Mouse (Mus musculus): ENCODE data around the gene Dusp1.

The Dusp1 gene

GRCm38 (mm10) chr17:26561651-26562181 is at the start of gene Dusp1:
Dusp1 (minus strand) TSS chr17:26562128.
- no peak for DNase-seq (ENCODE audit: low read depth, low spot score)

- DNase-seq (ENCODE audit: low read depth, low spot score) = no peak
Measured at GRCm38 (mm10) chr17:26611328-26611727, 49.4 kb upstream of the Dusp1 start.

GRCm38 (mm10) chr17:26609820-26610219 is 47.9 kb upstream of the Dusp1 start:
- no peak for DNase-seq (ENCODE audit: low read depth, low spot score)

- no peak for DNase-seq (ENCODE audit: low read depth, low spot score)
Measured at GRCm38 (mm10) chr17:26608877-26609276, 46.9 kb upstream of the Dusp1 start.

GRCm38 (mm10) chr17:26608348-26608747 is 46.4 kb upstream of the Dusp1 start:
- no peak for DNase-seq (ENCODE audit: low read depth, low spot score)

- DNase-seq (ENCODE audit: low read depth, low spot score) = no peak
Measured at GRCm38 (mm10) chr17:26606516-26606915, 44.6 kb upstream of the Dusp1 start.

- DNase-seq (ENCODE audit: low read depth, low spot score) = no peak
Measured at GRCm38 (mm10) chr17:26605636-26606035, 43.7 kb upstream of the Dusp1 start.

GRCm38 (mm10) chr17:26603311-26603710 is 41.4 kb upstream of the Dusp1 start:
- DNase-seq (ENCODE audit: low read depth, low spot score) = no peak

- no peak for DNase-seq (ENCODE audit: low read depth, low spot score)
Measured at GRCm38 (mm10) chr17:26602371-26602885, 40.5 kb upstream of the Dusp1 start.

- DNase-seq (ENCODE audit: low read depth, low spot score) = no peak
Measured at GRCm38 (mm10) chr17:26601926-26602325, 40.0 kb upstream of the Dusp1 start.

- DNase-seq (ENCODE audit: low read depth, low spot score) = no peak
Measured at GRCm38 (mm10) chr17:26601514-26601913, 39.6 kb upstream of the Dusp1 start.

GRCm38 (mm10) chr17:26600913-26601447 is 39.1 kb upstream of the Dusp1 start:
- no peak for DNase-seq (ENCODE audit: low read depth, low spot score)

- DNase-seq (ENCODE audit: low read depth, low spot score) = no peak
Measured at GRCm38 (mm10) chr17:26598845-26599244, 36.9 kb upstream of the Dusp1 start.

- no peak for DNase-seq (ENCODE audit: low read depth, low spot score)
Measured at GRCm38 (mm10) chr17:26596856-26597481, 35.0 kb upstream of the Dusp1 start.

- DNase-seq (ENCODE audit: low read depth, low spot score) = no peak
Measured at GRCm38 (mm10) chr17:26596168-26596658, 34.3 kb upstream of the Dusp1 start.

- DNase-seq (ENCODE audit: low read depth, low spot score) = no peak
Measured at GRCm38 (mm10) chr17:26595448-26596167, 33.7 kb upstream of the Dusp1 start.

GRCm38 (mm10) chr17:26594958-26595357 is 33.0 kb upstream of the Dusp1 start:
- DNase-seq (ENCODE audit: low read depth, low spot score) = no peak

- no peak for DNase-seq (ENCODE audit: low read depth, low spot score)
Measured at GRCm38 (mm10) chr17:26594171-26594570, 32.2 kb upstream of the Dusp1 start.

GRCm38 (mm10) chr17:26593199-26593598 is 31.3 kb upstream of the Dusp1 start:
- DNase-seq (ENCODE audit: low read depth, low spot score) = no peak

- no peak for DNase-seq (ENCODE audit: low read depth, low spot score)
Measured at GRCm38 (mm10) chr17:26592510-26592909, 30.6 kb upstream of the Dusp1 start.

GRCm38 (mm10) chr17:26587961-26588487 is 26.1 kb upstream of the Dusp1 start:
- DNase-seq (ENCODE audit: low read depth, low spot score) = no peak

GRCm38 (mm10) chr17:26584558-26585136 is 22.7 kb upstream of the Dusp1 start:
- no peak for DNase-seq (ENCODE audit: low read depth, low spot score)

All from retina, adult 2 months (tissue).